ENCODE assay signal across 16 mouse cellular contexts in the genomic region with DNA sequence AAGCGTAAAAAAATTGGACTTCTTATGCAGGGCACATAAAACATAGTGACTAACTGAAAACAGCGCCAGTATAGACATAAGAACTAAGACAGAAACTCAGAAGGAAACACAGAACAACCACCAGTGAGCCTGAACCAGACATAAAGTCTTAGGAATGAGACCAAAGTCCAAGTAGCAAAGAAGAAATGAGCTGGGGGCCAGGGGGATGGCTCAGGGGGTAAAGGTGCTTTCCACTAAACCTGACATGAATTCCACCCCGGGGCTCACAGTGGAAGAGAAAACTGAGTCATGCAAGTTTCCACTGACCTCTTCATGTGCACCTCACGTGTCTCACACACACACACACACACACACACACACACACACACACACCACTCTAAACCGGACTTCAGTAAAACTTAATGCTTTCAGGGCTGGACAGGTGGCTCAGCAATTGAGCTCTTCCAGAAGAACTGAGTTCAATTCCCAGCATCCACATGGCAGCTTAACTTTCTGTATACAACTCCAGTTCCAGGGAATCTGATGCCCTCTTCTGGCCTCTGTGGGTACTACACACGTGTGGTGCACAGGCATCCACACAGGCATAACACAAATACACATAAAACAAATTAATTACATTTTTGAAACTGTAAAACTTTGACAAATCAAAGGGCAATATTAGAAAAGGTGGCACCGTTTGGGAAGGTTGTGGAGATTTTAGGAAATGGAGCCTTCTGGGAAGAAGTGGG. TPM values are rescaled to one million over a fixed set of nuclear protein-coding genes. Genes with fewer than 3 reads are reported as not detected.
DNase-seq lines count a peak whose midpoint lies in the region; ATAC-seq and TF ChIP-seq lines count a peak whose summit lies in the region.
"Had no signal": no experiment of that assay in that cellular context is flagged by ENCODE, and none has a peak within 500 bp of the region (broad histone marks: within the 10 kb centered on the region; RNA-seq: fewer than 3 reads in every experiment).

No protein-coding gene starts in this region.

- peak; percentile 36; the same call in 1 of the 2 replicates for TF ChIP-seq CTCF in kidney, adult 2 months (conservative IDR thresholded peaks at IDR 0.05; ENCODE audit: insufficient read depth, insufficient read length, low read depth, low read length)
- peak; percentile 36; the same call in 1 of the 2 replicates for TF ChIP-seq CTCF in testis, adult 2 months (IDR thresholded peaks at IDR 0.05; ENCODE audit: control insufficient read depth, insufficient read depth, insufficient replicate concordance, low read depth, low read length)

- no peaks in the 10 kb centered on the region for H3K36me3 ChIP-seq in kidney, adult 2 months (ENCODE audit: control insufficient read depth, insufficient read depth, low read length)
- peaks cover 15% of the 10 kb centered on the region; the same call in 1 of the 2 replicates for H3K36me3 ChIP-seq in kidney, embryonic 14.5 days (ENCODE audit: control insufficient read depth, insufficient read depth, low read length)
- H3K36me3 ChIP-seq in testis, adult 2 months (ENCODE audit: control insufficient read depth, insufficient read depth, low read length) = no peaks in the 10 kb centered on the region

- 77% methylated on average over 7 of the region's 7 CpGs for WGBS in kidney, adult 2 months
- WGBS in kidney, embryonic 14.5 days = 91% methylated on average over 7 of the region's 7 CpGs

- no peak for ATAC-seq in kidney, embryonic 14.5 days (ENCODE audit: low FRiP score, low TSS enrichment)
- ATAC-seq: forebrain, embryonic 16.5 days had no signal

- no peak overlapping the region for H3K4me3 ChIP-seq in kidney, adult 2 months (ENCODE audit: insufficient read depth, low read depth, low read length)
- H3K4me3 ChIP-seq in kidney, embryonic 14.5 days (ENCODE audit: low read length) = no peak overlapping the region
- no peak overlapping the region for H3K4me3 ChIP-seq in testis, adult 2 months (ENCODE audit: control insufficient read depth, low read depth, low read length)
- H3K4me3 ChIP-seq: hindbrain, embryonic 12.5 days; liver, embryonic 13.5 days; myocyte had no signal

- no peak for TF ChIP-seq POLR2A in kidney, adult 2 months (IDR thresholded peaks at IDR 0.05; ENCODE audit: low read depth, low read length)
- TF ChIP-seq POLR2A in testis, adult 2 months (IDR thresholded peaks at IDR 0.05; ENCODE audit: control insufficient read depth, low read depth, low read length) = no peak

- H3K27ac ChIP-seq in kidney, adult 2 months (ENCODE audit: insufficient read depth, low read depth, low read length) = no peak overlapping the region
- no peak overlapping the region for H3K27ac ChIP-seq in kidney, embryonic 14.5 days (ENCODE audit: low read depth, low read length)
- H3K27ac ChIP-seq in testis, adult 2 months (ENCODE audit: control insufficient read depth, insufficient read depth, low read depth, low read length) = no peak overlapping the region
- H3K27ac ChIP-seq: hindbrain, embryonic 12.5 days; liver, embryonic 13.5 days had no signal

- H3K4me2 ChIP-seq in kidney, embryonic 14.5 days (replicated peaks; ENCODE audit: low read depth, low read length) = no peak overlapping the region
- H3K4me2 ChIP-seq: hindbrain, embryonic 12.5 days; liver, embryonic 13.5 days had no signal

- no peaks in the 10 kb centered on the region for H3K9me3 ChIP-seq in kidney, embryonic 14.5 days (ENCODE audit: control insufficient read depth, low read length)
- H3K9me3 ChIP-seq: hindbrain, embryonic 12.5 days; liver, embryonic 13.5 days had no signal

- H3K27me3 ChIP-seq in kidney, adult 2 months (replicated peaks; ENCODE audit: control insufficient read depth, insufficient read depth, low read length) = no peaks in the 10 kb centered on the region
- no peaks in the 10 kb centered on the region for H3K27me3 ChIP-seq in kidney, embryonic 14.5 days (ENCODE audit: control insufficient read depth, insufficient read depth, low read length)
- H3K27me3 ChIP-seq in testis, adult 2 months (ENCODE audit: control insufficient read depth, insufficient read depth, low read length) = no peaks in the 10 kb centered on the region
- H3K27me3 ChIP-seq: hindbrain, embryonic 12.5 days had no signal

- H3K9ac ChIP-seq in kidney, embryonic 14.5 days (ENCODE audit: low read depth, low read length) = no peak overlapping the region
- H3K9ac ChIP-seq: hindbrain, embryonic 12.5 days; liver, embryonic 13.5 days had no signal

- DNase-seq in kidney, adult 2 months = peak; percentile 24
- no peak for DNase-seq in testis, postnatal 14 days (ENCODE audit: low spot score)
- DNase-seq in ZHBTc4 (ENCODE audit: low read depth, low spot score) = peak; percentile 77
- peak; percentile 52 for DNase-seq in yolk sac, embryonic 10.5 days (ENCODE audit: low spot score)
- DNase-seq in gastrocnemius, postnatal 10 days = no peak
- DNase-seq in right cerebral cortex, adult 2 months (ENCODE audit: low spot score in 2 of 2) = no peak
- DNase-seq: adrenal gland, adult 2 months; kidney, postnatal 10 days; liver, embryonic 13.5 days; thymus, postnatal 25 days had no signal

- H3K4me1 ChIP-seq in kidney, adult 2 months (ENCODE audit: control insufficient read depth, insufficient read depth, low read length) = peaks cover 10% of the 10 kb centered on the region
- H3K4me1 ChIP-seq in kidney, embryonic 14.5 days (ENCODE audit: control insufficient read depth, insufficient read depth, low read length) = peaks cover 7% of the 10 kb centered on the region; the same call in 1 of the 2 replicates
- no peaks in the 10 kb centered on the region; the same call in 1 of the 2 replicates for H3K4me1 ChIP-seq in testis, adult 2 months (ENCODE audit: control insufficient read depth, insufficient read depth, low read length)
- H3K4me1 ChIP-seq: hindbrain, embryonic 12.5 days had no signal

RNA-seq across cellular contexts. Expression of a gene that starts 23.2 kb away (rescaled TPM):
- polyA plus RNA-seq in kidney, adult 2 months (2012; rRNA removed) = 49.8 and 54.6 TPM in 2 replicates
- 84.7 and 123 TPM in 2 replicates for polyA plus RNA-seq in kidney, embryonic 14.5 days (2014; fragmentation: Nextera tagmentation; extraction: Ambion mirVana)
- 13.8 and 16.0 TPM in 2 replicates for polyA plus RNA-seq in testis, adult 2 months (2012; rRNA removed)
- total RNA-seq in gastrocnemius, postnatal 10 days (2021) = 10 to 100 TPM; 23.8 to 29.8 TPM

RNA-seq across cellular contexts. Expression of a gene that starts 44.6 kb away (rescaled TPM):
- polyA plus RNA-seq in kidney, adult 2 months (2012; rRNA removed) = 27.1 and 37.2 TPM in 2 replicates
- 23.8 and 28.4 TPM in 2 replicates for polyA plus RNA-seq in kidney, embryonic 14.5 days (2014; fragmentation: Nextera tagmentation; extraction: Ambion mirVana)
- 11.6 and 13.9 TPM in 2 replicates for polyA plus RNA-seq in testis, adult 2 months (2012; rRNA removed)
- total RNA-seq in gastrocnemius, postnatal 10 days (2021) = 1 to 10 TPM; 7.5 to 8.5 TPM

RNA-seq across cellular contexts. Expression of a gene that starts 59.3 kb away (rescaled TPM):
- 0.72 and 0.81 TPM in 2 replicates for polyA plus RNA-seq in kidney, adult 2 months (2012; rRNA removed)
- polyA plus RNA-seq in kidney, embryonic 14.5 days (2014; fragmentation: Nextera tagmentation; extraction: Ambion mirVana) = 0.16 TPM in 2 replicates
- 7.3 and 8.8 TPM in 2 replicates for polyA plus RNA-seq in testis, adult 2 months (2012; rRNA removed)
- total RNA-seq in gastrocnemius, postnatal 10 days (2021) = under 1 TPM; 0.42 to 0.72 TPM
- total RNA-seq: megakaryocyte progenitor cell, adult 5-6 weeks had no signal

Comparison
In these comparisons a context has a peak if more than half of its experiments do, and no peak if none do; other contexts are left out.
1. DNase-seq: peak in kidney, adult 2 months (single experiment), ZHBTc4 (single experiment) and yolk sac, embryonic 10.5 days (single experiment); none in testis, postnatal 14 days (single experiment), gastrocnemius, postnatal 10 days (single experiment) and right cerebral cortex, adult 2 months (0 of 2).